Mouse (Mus musculus) midbrain, embryonic 13.5 days (tissue): Measurements from ENCODE around the gene Gstt3. TPM values are rescaled to one million over a fixed set of nuclear protein-coding genes. Genes with fewer than 3 reads are reported as not detected.
A peak's percentile ranks its signal among the peaks of the same experiment; 100 is the strongest.

Experiments
- ATAC-seq: fragments of 200-750 bp; cut with Nextera tagmentation; 2 replicates; pipeline ENCODE4 v1.8.0; 2017; ENCODE audit warnings: mild to moderate bottlenecking, moderate TSS enrichment, moderate library complexity
- H3K27ac ChIP-seq: fragments of 300-500 bp; sonication (generic); 2 replicates; pipeline ENCODE4 v1.5.1; 2015; ENCODE audit warnings: inconsistent platforms, mild to moderate bottlenecking, moderate library complexity
- H3K27me3 ChIP-seq: fragments of 300-500 bp; sonication (generic); 2 replicates; pipeline ENCODE4 v1.6.1; 2015; ENCODE audit warnings: mild to moderate bottlenecking, inconsistent platforms
- H3K36me3 ChIP-seq: fragments of 300-500 bp; sonication (generic); 2 replicates; pipeline ENCODE4 v1.6.1; 2015; ENCODE audit warnings: mild to moderate bottlenecking, inconsistent platforms
- H3K4me1 ChIP-seq: fragments of 300-500 bp; sonication (generic); replicated peaks from 2 replicates; pipeline ENCODE4 v1.6.1; 2015; ENCODE audit warnings: inconsistent platforms
- H3K4me2 ChIP-seq: fragments of 300-500 bp; sonication (generic); replicated peaks from 2 replicates; pipeline ENCODE4 v1.6.1; 2015; ENCODE audit warnings: moderate library complexity, mild to moderate bottlenecking, inconsistent platforms
- H3K4me3 ChIP-seq: fragments of 300-500 bp; sonication (generic); replicated peaks from 2 replicates; pipeline ENCODE4 v1.5.1; 2015; ENCODE audit warnings: mild to moderate bottlenecking, inconsistent platforms
- H3K9ac ChIP-seq: fragments of 300-500 bp; sonication (generic); replicated peaks from 2 replicates; pipeline ENCODE4 v1.6.1; 2015; ENCODE audit warnings: mild to moderate bottlenecking, inconsistent platforms
- H3K9me3 ChIP-seq: fragments of 300-500 bp; sonication (generic); 2 replicates; pipeline ENCODE4 v1.6.1; 2016; ENCODE audit warnings: mild to moderate bottlenecking, inconsistent platforms
- WGBS: fragments of 180-500 bp; shearing (Covaris S2); methylation state at CpG from one replicate; pipeline ENCODE4 v1.1.7; 2015; 5-methylcytosine and 5-hydroxymethylcytosine counted together
- polyA plus RNA-seq: library from polyadenylated mRNA; unstranded; fragments of >200 nt; fragmentation: Nextera tagmentation; extraction: Ambion mirVana; gene quantifications from 2 replicates; pipeline ENCODE4 v1.2.1, GENCODE M21; 2015

The Gstt3 gene
- polyA plus RNA-seq = 0.30 and 0.61 TPM in 2 replicates

- no peak within 1 kb of the TSS for H3K27ac ChIP-seq
- ATAC-seq = 0 out of 2 replicates have a peak, but pooled peaks have one; percentile 48
- peak within 1 kb of the TSS; percentile 47 for H3K9ac ChIP-seq
- no peaks in the 10 kb centered on the region for H3K9me3 ChIP-seq
- H3K4me2 ChIP-seq = peak within 1 kb of the TSS; percentile 61
- peaks cover 11% of the 10 kb centered on the region for H3K4me1 ChIP-seq
- H3K36me3 ChIP-seq = no peaks in the 10 kb centered on the region
- peak within 1 kb of the TSS; percentile 35 for H3K4me3 ChIP-seq
- 1% methylated on average over 28 of the region's 28 CpGs for WGBS
- H3K27me3 ChIP-seq = peaks cover 55% of the 10 kb centered on the region
Observed at GRCm38 (mm10) chr10:75780769-75781578, at the start of gene Gstt3, which contains the start of gene Gm20441. Gene Gstt3, minus strand, starts transcription at chr10:75781414. Gene Gm20441, minus strand, starts transcription at chr10:75780954.

GRCm38 (mm10) chr10:75830275-75830670 lies 49.1 kb upstream of the Gstt3 start:
- no peaks in the 10 kb centered on the region for H3K9me3 ChIP-seq
- H3K4me3 ChIP-seq = no peak overlapping the region
- 92% methylated on average over 2 of the region's 2 CpGs for WGBS
- no peaks in the 10 kb centered on the region for H3K36me3 ChIP-seq
- H3K27ac ChIP-seq = no peak overlapping the region
- ATAC-seq = no peak
- H3K9ac ChIP-seq = no peak overlapping the region
- H3K27me3 ChIP-seq = peaks cover 32% of the 10 kb centered on the region
- peaks cover 19% of the 10 kb centered on the region for H3K4me1 ChIP-seq
- H3K4me2 ChIP-seq = no peak overlapping the region

GRCm38 (mm10) chr10:75829529-75830274 lies 48.5 kb upstream of the Gstt3 start:
- Histone ChIP-seq H3K9me3 (no peaks in the 10 kb centered on the region), H3K36me3 (no peaks in the 10 kb centered on the region), H3K4me3 (no peak overlapping the region), H3K27me3 (peaks cover 27% of the 10 kb centered on the region), H3K4me1 (peaks cover 14% of the 10 kb centered on the region), H3K4me2 (no peak overlapping the region), H3K9ac (no peak overlapping the region), H3K27ac (no peak overlapping the region)
- no peak for ATAC-seq
- WGBS = 89% methylated on average over 2 of the region's 2 CpGs

- H3K4me1 ChIP-seq = 0 out of 2 replicates have a peak, but pooled peaks cover 3% of the 10 kb centered on the region
Observed at GRCm38 (mm10) chr10:75828500-75828931, 47.3 kb upstream of the Gstt3 start.

GRCm38 (mm10) chr10:75827668-75828360 lies 46.6 kb upstream of the Gstt3 start:
- Histone ChIP-seq H3K9me3 (no peaks in the 10 kb centered on the region), H3K27me3 (peaks cover 9% of the 10 kb centered on the region), H3K9ac (no peak overlapping the region), H3K36me3 (no peaks in the 10 kb centered on the region), H3K27ac (no peak overlapping the region), H3K4me3 (no peak overlapping the region), H3K4me2 (no peak overlapping the region), H3K4me1 (no peaks in the 10 kb centered on the region)
- no peak for ATAC-seq
- WGBS = 98% methylated on average over 4 of the region's 4 CpGs

More at GRCm38 (mm10) chr10:75828500-75828931, 47.3 kb upstream of the Gstt3 start:
- no peaks in the 10 kb centered on the region for H3K36me3 ChIP-seq
- no peak for ATAC-seq
- no peak overlapping the region for H3K9ac ChIP-seq
- no peak overlapping the region for H3K4me3 ChIP-seq
- H3K9me3 ChIP-seq = no peaks in the 10 kb centered on the region
- peaks cover 16% of the 10 kb centered on the region for H3K27me3 ChIP-seq
- H3K27ac ChIP-seq = no peak overlapping the region
- H3K4me2 ChIP-seq = no peak overlapping the region

- H3K36me3 ChIP-seq = no peaks in the 10 kb centered on the region
- WGBS = 85% methylated on average over 4 of the region's 4 CpGs
- no peak overlapping the region for H3K4me3 ChIP-seq
- no peaks in the 10 kb centered on the region for H3K4me1 ChIP-seq
- H3K4me2 ChIP-seq = no peak overlapping the region
- no peaks in the 10 kb centered on the region for H3K27me3 ChIP-seq
- no peak for ATAC-seq
- no peak overlapping the region for H3K27ac ChIP-seq
- no peak overlapping the region for H3K9ac ChIP-seq
- H3K9me3 ChIP-seq = no peaks in the 10 kb centered on the region
Observed at GRCm38 (mm10) chr10:75824530-75824929, 43.3 kb upstream of the Gstt3 start.

- Histone ChIP-seq H3K4me3 (no peak overlapping the region), H3K9ac (no peak overlapping the region), H3K27ac (no peak overlapping the region), H3K27me3 (no peaks in the 10 kb centered on the region), H3K4me2 (no peak overlapping the region), H3K36me3 (no peaks in the 10 kb centered on the region), H3K4me1 (no peaks in the 10 kb centered on the region), H3K9me3 (no peaks in the 10 kb centered on the region)
- 93% methylated on average over 1 of the region's 1 CpGs for WGBS
- no peak for ATAC-seq
Observed at GRCm38 (mm10) chr10:75823782-75824181, 42.6 kb upstream of the Gstt3 start.

GRCm38 (mm10) chr10:75822443-75822842 lies 41.2 kb upstream of the Gstt3 start, which contains the start of gene Gstt4:
Gene Gstt4, minus strand, starts transcription at chr10:75822543.
- Histone ChIP-seq H3K9me3 (no peaks in the 10 kb centered on the region), H3K4me1 (no peaks in the 10 kb centered on the region), H3K27ac (no peak within 1 kb of the TSS), H3K36me3 (no peaks in the 10 kb centered on the region), H3K4me3 (no peak within 1 kb of the TSS), H3K4me2 (no peak within 1 kb of the TSS), H3K27me3 (no peaks in the 10 kb centered on the region), H3K9ac (no peak within 1 kb of the TSS)
- WGBS = 93% methylated on average over 2 of the region's 2 CpGs
- no peak for ATAC-seq

- H3K4me1 ChIP-seq = no peaks in the 10 kb centered on the region
- ATAC-seq = no peak
- H3K4me2 ChIP-seq = no peak overlapping the region
- H3K27me3 ChIP-seq = no peaks in the 10 kb centered on the region
- 89% methylated on average over 5 of the region's 5 CpGs for WGBS
- H3K36me3 ChIP-seq = no peaks in the 10 kb centered on the region
- H3K9me3 ChIP-seq = no peaks in the 10 kb centered on the region
- H3K27ac ChIP-seq = no peak overlapping the region
- no peak overlapping the region for H3K9ac ChIP-seq
- no peak overlapping the region for H3K4me3 ChIP-seq
Observed at GRCm38 (mm10) chr10:75819882-75820281, 38.7 kb upstream of the Gstt3 start.

- no peak overlapping the region for H3K4me3 ChIP-seq
- no peaks in the 10 kb centered on the region for H3K4me1 ChIP-seq
- no peak for ATAC-seq
- H3K9me3 ChIP-seq = no peaks in the 10 kb centered on the region
- no peak overlapping the region for H3K4me2 ChIP-seq
- H3K27ac ChIP-seq = no peak overlapping the region
- H3K36me3 ChIP-seq = no peaks in the 10 kb centered on the region
- no peak overlapping the region for H3K9ac ChIP-seq
- no peaks in the 10 kb centered on the region for H3K27me3 ChIP-seq
- 64% methylated on average over 10 of the region's 10 CpGs for WGBS
Observed at GRCm38 (mm10) chr10:75818641-75819040, 37.4 kb upstream of the Gstt3 start.

GRCm38 (mm10) chr10:75804217-75804616 lies 23.0 kb upstream of the Gstt3 start:
- ATAC-seq = no peak
- Histone ChIP-seq H3K4me3 (no peak overlapping the region), H3K27me3 (no peaks in the 10 kb centered on the region; the same call in 1 of the 2 replicates), H3K9me3 (no peaks in the 10 kb centered on the region), H3K4me2 (no peak overlapping the region), H3K9ac (no peak overlapping the region), H3K27ac (no peak overlapping the region), H3K4me1 (no peaks in the 10 kb centered on the region), H3K36me3 (no peaks in the 10 kb centered on the region)
- 78% methylated on average over 2 of the region's 2 CpGs for WGBS
